Mouse (Mus musculus): ENCODE data around the gene Camsap1. TPM values are rescaled to one million over a fixed set of nuclear protein-coding genes. Genes with fewer than 3 reads are reported as not detected.
A peak's percentile ranks its signal among the peaks of the same experiment; 100 is the strongest.

Camsap1 gene
- polyA plus RNA-seq (2015; fragmentation: Nextera tagmentation; extraction: Ambion mirVana) = 88.1 and 99.8 TPM in 2 replicates

- no peaks in the 10 kb centered on the region for H3K27me3 ChIP-seq (replicated peaks)
- peak; percentile 99 for ATAC-seq (replicated peaks)
- H3K4me3 ChIP-seq = peak within 1 kb of the TSS; percentile 97
- WGBS = under 1% methylated on average over 46 of the region's 64 CpGs
- peaks cover 48% of the 10 kb centered on the region for H3K4me1 ChIP-seq
- peak within 1 kb of the TSS; percentile 94 for H3K27ac ChIP-seq
- peak within 1 kb of the TSS; percentile 83 for H3K4me2 ChIP-seq
- H3K9ac ChIP-seq = peak within 1 kb of the TSS; percentile 99
- no peaks in the 10 kb centered on the region for H3K36me3 ChIP-seq (replicated peaks)
- no peaks in the 10 kb centered on the region for H3K9me3 ChIP-seq
These were observed at the start of gene Camsap1 for GRCm38 (mm10) chr2:25983159-25983907. Gene Camsap1 (minus strand): TSS chr2:25983282.

- H3K9ac ChIP-seq = no peak overlapping the region
- no peak overlapping the region for H3K27ac ChIP-seq
- no peaks in the 10 kb centered on the region; the same call in 1 of the 2 replicates for H3K27me3 ChIP-seq (replicated peaks)
- no peaks in the 10 kb centered on the region for H3K9me3 ChIP-seq
- H3K4me3 ChIP-seq = no peak overlapping the region
- H3K4me1 ChIP-seq = 0 out of 2 replicates have a peak, but pooled peaks cover 2% of the 10 kb centered on the region
- no peaks in the 10 kb centered on the region for H3K36me3 ChIP-seq (replicated peaks)
- WGBS = 56% methylated on average over 3 of the region's 3 CpGs
- ATAC-seq (replicated peaks) = no peak
- H3K4me2 ChIP-seq = no peak overlapping the region
These were observed 47.2 kb upstream of the Camsap1 start for GRCm38 (mm10) chr2:26030288-26030687.

- Histone ChIP-seq H3K36me3 (replicated peaks) (no peaks in the 10 kb centered on the region), H3K4me1 (peaks cover 21% of the 10 kb centered on the region), H3K27ac (no peak overlapping the region), H3K9ac (no peak overlapping the region), H3K4me2 (no peak overlapping the region), H3K4me3 (no peak overlapping the region), H3K9me3 (no peaks in the 10 kb centered on the region), H3K27me3 (replicated peaks) (no peaks in the 10 kb centered on the region; the same call in 1 of the 2 replicates)
- ATAC-seq (replicated peaks) = no peak
- 31% methylated on average over 4 of the region's 4 CpGs for WGBS
These were observed 41.3 kb upstream of the Camsap1 start for GRCm38 (mm10) chr2:26024138-26025075.

- Histone ChIP-seq H3K4me3 (no peak overlapping the region), H3K36me3 (replicated peaks) (no peaks in the 10 kb centered on the region), H3K27ac (no peak overlapping the region), H3K9ac (no peak overlapping the region), H3K4me2 (no peak overlapping the region), H3K27me3 (replicated peaks) (no peaks in the 10 kb centered on the region), H3K4me1 (peaks cover 32% of the 10 kb centered on the region), H3K9me3 (no peaks in the 10 kb centered on the region)
- no peak for ATAC-seq (replicated peaks)
- 74% methylated on average over 1 of the region's 1 CpGs for WGBS
These were observed 39.5 kb upstream of the Camsap1 start for GRCm38 (mm10) chr2:26022626-26023025.

- H3K4me1 ChIP-seq = peaks cover 33% of the 10 kb centered on the region
- no peak for ATAC-seq (replicated peaks)
These were observed 39.1 kb upstream of the Camsap1 start for GRCm38 (mm10) chr2:26022258-26022565.

GRCm38 (mm10) chr2:26021561-26022257 is 38.6 kb upstream of the Camsap1 start, which contains the start of gene Ubac1:
Gene Ubac1 (minus strand): TSS chr2:26021747.
- peak within 1 kb of the TSS; percentile 84 for H3K27ac ChIP-seq
- 6% methylated on average over 50 of the region's 50 CpGs for WGBS

More at GRCm38 (mm10) chr2:26022258-26022565, 39.1 kb upstream of the Camsap1 start:
- H3K9ac ChIP-seq = no peak overlapping the region
- WGBS = 81% methylated on average over 8 of the region's 8 CpGs
- 0 out of 2 replicates have a peak overlapping the region, but pooled peaks have one; percentile 62 for H3K27ac ChIP-seq
- no peaks in the 10 kb centered on the region for H3K36me3 ChIP-seq (replicated peaks)
- H3K9me3 ChIP-seq = no peaks in the 10 kb centered on the region
- H3K4me3 ChIP-seq = peak overlapping the region; percentile 20; the same call in 1 of the 2 replicates
- no peaks in the 10 kb centered on the region for H3K27me3 ChIP-seq (replicated peaks)
- H3K4me2 ChIP-seq = peak overlapping the region; percentile 47

GRCm38 (mm10) chr2:26020714-26021560 is 37.9 kb upstream of the Camsap1 start:
- Histone ChIP-seq H3K4me1 (peaks cover 33% of the 10 kb centered on the region), H3K9ac (peak overlapping the region; percentile 80), H3K4me2 (peak overlapping the region; percentile 92), H3K9me3 (no peaks in the 10 kb centered on the region), H3K4me3 (peak overlapping the region; percentile 81), H3K27me3 (replicated peaks) (no peaks in the 10 kb centered on the region), H3K36me3 (replicated peaks) (peaks cover 2% of the 10 kb centered on the region; the same call in 1 of the 2 replicates), H3K27ac (peak overlapping the region; percentile 84)
- peak; percentile 30 for ATAC-seq (replicated peaks)
- WGBS = 2% methylated on average over 37 of the region's 38 CpGs

More at GRCm38 (mm10) chr2:26021561-26022257, 38.6 kb upstream of the Camsap1 start, which contains the start of gene Ubac1:
- H3K9ac ChIP-seq = peak within 1 kb of the TSS; percentile 80
- H3K9me3 ChIP-seq = no peaks in the 10 kb centered on the region
- H3K36me3 ChIP-seq (replicated peaks) = no peaks in the 10 kb centered on the region
- peaks cover 33% of the 10 kb centered on the region for H3K4me1 ChIP-seq
- peak within 1 kb of the TSS; percentile 92 for H3K4me2 ChIP-seq
- ATAC-seq (replicated peaks) = peak; percentile 94
- H3K27me3 ChIP-seq (replicated peaks) = no peaks in the 10 kb centered on the region
- H3K4me3 ChIP-seq = peak within 1 kb of the TSS; percentile 81

GRCm38 (mm10) chr2:26019923-26020322 is 36.8 kb upstream of the Camsap1 start:
- peaks cover 30% of the 10 kb centered on the region for H3K4me1 ChIP-seq
- no peaks in the 10 kb centered on the region for H3K9me3 ChIP-seq
- peak overlapping the region; percentile 92; the same call in 1 of the 2 replicates for H3K4me2 ChIP-seq
- WGBS = 82% methylated on average over 3 of the region's 3 CpGs
- peaks cover 6% of the 10 kb centered on the region; the same call in 1 of the 2 replicates for H3K36me3 ChIP-seq (replicated peaks)
- ATAC-seq (replicated peaks) = no peak
- H3K4me3 ChIP-seq = 0 out of 2 replicates have a peak overlapping the region, but pooled peaks have one; percentile 81
- no peak overlapping the region for H3K9ac ChIP-seq
- no peaks in the 10 kb centered on the region for H3K27me3 ChIP-seq (replicated peaks)
- no peak overlapping the region for H3K27ac ChIP-seq

GRCm38 (mm10) chr2:26017326-26017725 is 34.2 kb upstream of the Camsap1 start:
- H3K27me3 ChIP-seq (replicated peaks) = no peaks in the 10 kb centered on the region

GRCm38 (mm10) chr2:26013674-26014073 is 30.6 kb upstream of the Camsap1 start:
- Histone ChIP-seq H3K4me3 (no peak overlapping the region), H3K36me3 (replicated peaks) (peaks cover 47% of the 10 kb centered on the region)
- WGBS = 92% methylated on average over 3 of the region's 3 CpGs

More at GRCm38 (mm10) chr2:26017326-26017725, 34.2 kb upstream of the Camsap1 start:
- H3K36me3 ChIP-seq (replicated peaks) = peaks cover 21% of the 10 kb centered on the region; the same call in 1 of the 2 replicates
- H3K27ac ChIP-seq = no peak overlapping the region
- WGBS = 81% methylated on average over 4 of the region's 4 CpGs
- no peak overlapping the region for H3K4me2 ChIP-seq
- H3K4me3 ChIP-seq = no peak overlapping the region
- no peaks in the 10 kb centered on the region for H3K9me3 ChIP-seq
- H3K9ac ChIP-seq = no peak overlapping the region
- ATAC-seq (replicated peaks) = no peak
- peaks cover 30% of the 10 kb centered on the region for H3K4me1 ChIP-seq

GRCm38 (mm10) chr2:26011420-26011819 is 28.3 kb upstream of the Camsap1 start:
- no peaks in the 10 kb centered on the region for H3K9me3 ChIP-seq
- H3K27ac ChIP-seq = no peak overlapping the region
- no peaks in the 10 kb centered on the region for H3K4me1 ChIP-seq
- H3K27me3 ChIP-seq (replicated peaks) = no peaks in the 10 kb centered on the region
- WGBS = 73% methylated on average over 1 of the region's 1 CpGs
- no peak overlapping the region for H3K4me2 ChIP-seq
- H3K9ac ChIP-seq = no peak overlapping the region
- no peak for ATAC-seq (replicated peaks)
- no peak overlapping the region for H3K4me3 ChIP-seq
- H3K36me3 ChIP-seq (replicated peaks) = peaks cover 69% of the 10 kb centered on the region

More at GRCm38 (mm10) chr2:26013674-26014073, 30.6 kb upstream of the Camsap1 start:
- Histone ChIP-seq H3K9ac (no peak overlapping the region), H3K9me3 (no peaks in the 10 kb centered on the region), H3K4me1 (peaks cover 7% of the 10 kb centered on the region; the same call in 1 of the 2 replicates), H3K27me3 (replicated peaks) (no peaks in the 10 kb centered on the region), H3K4me2 (no peak overlapping the region), H3K27ac (no peak overlapping the region)
- no peak for ATAC-seq (replicated peaks)

Data from midbrain, embryonic 15.5 days (tissue).